Mouse (Mus musculus): ENCODE results near the gene Wdr13. TPM values are rescaled to one million over a fixed set of nuclear protein-coding genes. Genes with fewer than 3 reads are reported as not detected.

The Wdr13 gene
- 19.8 and 22.3 TPM in 2 replicates for polyA plus RNA-seq (2015; fragmentation: Nextera tagmentation; extraction: Ambion mirVana)

GRCm38 (mm10) chrX:8132017-8132976, at the start of gene Wdr13:
Gene Wdr13 (minus strand): TSS chrX:8132892.
- no peaks in the 10 kb centered on the region for H3K27me3 ChIP-seq (replicated peaks; ENCODE audit: control insufficient read depth, insufficient read depth, low read length)
- peak within 1 kb of the TSS; percentile 98 for H3K27ac ChIP-seq (ENCODE audit: low read length)
- H3K36me3 ChIP-seq (ENCODE audit: control insufficient read depth, insufficient read depth, low read length) = peaks cover 4% of the 10 kb centered on the region; the same call in 1 of the 2 replicates
- WGBS = 18% methylated on average over 39 of the region's 40 CpGs
- H3K4me2 ChIP-seq (ENCODE audit: low read depth, low read length) = peak within 1 kb of the TSS; percentile 48
- peak; percentile 93 for ATAC-seq
- H3K4me1 ChIP-seq (ENCODE audit: control insufficient read depth, insufficient read depth, low read length) = no peaks in the 10 kb centered on the region
- H3K4me3 ChIP-seq (ENCODE audit: low read length) = peak within 1 kb of the TSS; percentile 64
- H3K9ac ChIP-seq (ENCODE audit: low read depth, low read length) = peak within 1 kb of the TSS; percentile 77
- H3K9me3 ChIP-seq (ENCODE audit: control insufficient read depth, low read length) = no peaks in the 10 kb centered on the region

- H3K4me1 ChIP-seq (ENCODE audit: control insufficient read depth, insufficient read depth, low read length) = 0 out of 2 replicates have a peak, but pooled peaks cover 3% of the 10 kb centered on the region
- H3K9me3 ChIP-seq (ENCODE audit: control insufficient read depth, low read length) = no peaks in the 10 kb centered on the region
- no peak overlapping the region for H3K9ac ChIP-seq (ENCODE audit: low read depth, low read length)
- no peak overlapping the region for H3K4me2 ChIP-seq (ENCODE audit: low read depth, low read length)
- no peak overlapping the region for H3K27ac ChIP-seq (ENCODE audit: low read length)
- no peak overlapping the region for H3K4me3 ChIP-seq (ENCODE audit: low read length)
- H3K36me3 ChIP-seq (ENCODE audit: control insufficient read depth, insufficient read depth, low read length) = no peaks in the 10 kb centered on the region
- no peak for ATAC-seq
- WGBS = 87% methylated on average over 5 of the region's 5 CpGs
- H3K27me3 ChIP-seq (replicated peaks; ENCODE audit: control insufficient read depth, insufficient read depth, low read length) = no peaks in the 10 kb centered on the region
These were observed 47.0 kb upstream of the Wdr13 start for GRCm38 (mm10) chrX:8179646-8180045.

GRCm38 (mm10) chrX:8178871-8179270, 46.2 kb upstream of the Wdr13 start:
- Histone ChIP-seq H3K27me3 (replicated peaks; ENCODE audit: control insufficient read depth, insufficient read depth, low read length) (no peaks in the 10 kb centered on the region), H3K9me3 (ENCODE audit: control insufficient read depth, low read length) (no peaks in the 10 kb centered on the region), H3K27ac (ENCODE audit: low read length) (no peak overlapping the region), H3K4me2 (ENCODE audit: low read depth, low read length) (no peak overlapping the region), H3K9ac (ENCODE audit: low read depth, low read length) (no peak overlapping the region), H3K36me3 (ENCODE audit: control insufficient read depth, insufficient read depth, low read length) (no peaks in the 10 kb centered on the region), H3K4me3 (ENCODE audit: low read length) (no peak overlapping the region), H3K4me1 (ENCODE audit: control insufficient read depth, insufficient read depth, low read length) (0 out of 2 replicates have a peak, but pooled peaks cover 4% of the 10 kb centered on the region)
- ATAC-seq = no peak
- WGBS = 97% methylated on average over 2 of the region's 2 CpGs

DNA sequence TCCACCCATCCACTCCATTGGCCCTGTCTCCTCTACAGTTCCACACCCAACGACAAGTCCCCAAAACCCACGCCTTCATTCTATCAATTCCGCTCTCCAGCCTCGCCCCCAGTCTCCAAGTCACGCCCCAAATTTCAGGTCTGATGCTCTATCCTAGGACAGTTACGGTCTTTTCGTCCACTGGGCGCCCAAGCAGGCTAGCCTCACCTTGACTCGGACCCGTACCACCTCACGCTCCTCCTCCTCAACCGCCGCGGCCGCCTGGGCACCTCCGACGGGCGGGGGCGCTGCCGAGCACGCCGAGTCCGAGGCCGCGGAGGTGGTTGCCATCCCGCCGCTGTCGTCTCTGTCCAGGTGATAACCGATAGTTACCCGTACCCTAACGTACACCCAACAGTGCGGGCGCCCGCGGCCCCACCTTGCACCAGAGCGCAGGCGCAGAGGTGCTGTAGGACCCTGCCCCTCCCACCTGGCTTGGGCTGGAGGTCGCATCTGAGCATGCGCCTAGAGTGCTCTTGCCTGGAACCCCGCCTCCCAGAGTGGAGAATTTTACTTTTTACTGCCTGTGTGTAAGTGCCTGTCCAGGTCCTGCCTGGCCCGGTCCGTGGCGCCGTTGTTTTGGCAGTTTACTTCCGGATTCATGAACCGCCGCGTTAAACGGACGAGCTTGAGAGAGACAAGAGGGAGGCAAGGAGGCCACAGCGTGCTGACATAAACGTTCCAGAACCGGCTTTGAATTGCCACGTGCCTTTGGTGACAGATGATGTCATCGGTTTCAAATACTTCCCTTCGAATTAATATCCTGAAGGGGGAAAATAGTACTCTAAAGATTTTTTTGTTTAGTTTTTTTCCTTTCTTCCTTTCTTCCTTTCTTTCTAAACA, 43.1 kb upstream of the Wdr13 start, which contains the start of gene Tbc1d25:
Gene Tbc1d25 (minus strand): TSS at position 678 of the 882 bp plus-strand sequence.
- Histone ChIP-seq H3K9me3 (ENCODE audit: control insufficient read depth, low read length) (no peaks in the 10 kb centered on the region), H3K27ac (ENCODE audit: low read length) (peak within 1 kb of the TSS; percentile 65)
- ATAC-seq = peak; percentile 98

DNA sequence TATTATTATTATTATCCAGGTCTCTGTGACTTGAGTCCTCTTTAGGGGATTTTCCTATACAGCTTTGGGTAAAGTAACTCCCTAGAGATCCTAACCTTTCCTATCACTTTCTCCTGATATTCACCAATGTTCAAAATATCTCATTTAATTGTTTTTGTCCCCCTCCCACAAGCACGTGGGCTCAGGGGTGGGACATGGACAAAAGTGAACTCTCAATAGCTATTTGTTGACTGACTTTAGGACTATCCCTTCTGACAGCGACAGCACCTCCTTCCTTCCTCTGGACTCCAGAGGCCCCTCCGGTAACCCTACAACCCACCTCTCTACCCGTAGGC, 42.4 kb upstream of the Wdr13 start:
- Histone ChIP-seq H3K27ac (ENCODE audit: low read length) (no peak overlapping the region), H3K36me3 (ENCODE audit: control insufficient read depth, insufficient read depth, low read length) (no peaks in the 10 kb centered on the region), H3K4me2 (ENCODE audit: low read depth, low read length) (peak overlapping the region; percentile 56), H3K27me3 (replicated peaks; ENCODE audit: control insufficient read depth, insufficient read depth, low read length) (no peaks in the 10 kb centered on the region), H3K4me3 (ENCODE audit: low read length) (peak overlapping the region; percentile 62), H3K9me3 (ENCODE audit: control insufficient read depth, low read length) (no peaks in the 10 kb centered on the region), H3K4me1 (ENCODE audit: control insufficient read depth, insufficient read depth, low read length) (0 out of 2 replicates have a peak, but pooled peaks cover 4% of the 10 kb centered on the region), H3K9ac (ENCODE audit: low read depth, low read length) (peak overlapping the region; percentile 71)
- 16% methylated on average over 4 of the region's 4 CpGs for WGBS
- ATAC-seq = no peak

More for the DNA sequence above, 43.1 kb upstream of the Wdr13 start, which contains the start of gene Tbc1d25:
- H3K9ac ChIP-seq (ENCODE audit: low read depth, low read length) = peak within 1 kb of the TSS; percentile 71
- H3K4me2 ChIP-seq (ENCODE audit: low read depth, low read length) = peak within 1 kb of the TSS; percentile 56
- H3K27me3 ChIP-seq (replicated peaks; ENCODE audit: control insufficient read depth, insufficient read depth, low read length) = no peaks in the 10 kb centered on the region
- no peaks in the 10 kb centered on the region for H3K36me3 ChIP-seq (ENCODE audit: control insufficient read depth, insufficient read depth, low read length)
- H3K4me3 ChIP-seq (ENCODE audit: low read length) = peak within 1 kb of the TSS; percentile 62
- 14% methylated on average over 54 of the region's 56 CpGs for WGBS
- H3K4me1 ChIP-seq (ENCODE audit: control insufficient read depth, insufficient read depth, low read length) = 0 out of 2 replicates have a peak, but pooled peaks cover 4% of the 10 kb centered on the region

DNA sequence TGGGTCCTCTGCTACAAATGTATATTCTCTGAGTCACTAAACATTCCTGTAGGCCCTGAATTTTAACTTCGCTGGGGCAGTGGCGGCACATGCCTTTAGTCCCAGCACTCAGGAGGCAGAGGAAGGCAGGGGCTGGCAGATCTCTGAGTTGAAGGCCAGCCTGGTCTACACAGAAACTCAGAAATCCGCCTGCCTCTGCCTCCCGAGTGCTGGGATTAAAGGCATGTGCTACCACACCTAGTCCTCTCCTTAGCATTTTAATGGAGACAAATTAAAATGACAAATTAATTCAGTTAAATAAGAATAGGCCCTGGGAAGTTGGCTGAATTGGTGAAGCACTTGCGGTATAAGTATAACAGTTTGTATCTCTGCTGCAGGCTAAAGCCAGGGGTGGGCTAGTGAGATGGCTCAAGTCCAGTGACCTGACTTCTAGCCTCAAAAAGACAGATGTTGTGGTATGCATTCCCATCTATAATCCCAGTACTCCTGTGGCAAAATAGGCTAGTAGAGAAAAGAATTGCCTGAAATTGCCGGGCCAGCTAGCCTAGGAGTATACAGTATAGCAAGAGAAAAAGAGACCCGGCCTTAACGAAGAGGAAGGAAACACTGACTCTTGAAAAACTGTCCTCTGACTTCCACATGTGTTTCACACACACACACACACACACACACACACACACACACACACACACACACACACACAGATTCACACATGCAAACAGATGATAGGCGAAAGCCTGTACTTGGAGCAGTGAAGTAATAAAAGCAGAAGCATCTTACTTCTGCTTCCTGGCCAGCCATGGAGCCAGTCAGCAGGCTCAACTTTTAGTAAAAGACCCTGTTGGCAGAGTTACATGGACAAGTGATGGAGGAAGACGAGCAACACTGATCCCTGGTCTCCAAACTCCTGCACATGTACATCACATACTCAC, 35.3 kb upstream of the Wdr13 start:
- Histone ChIP-seq H3K9ac (ENCODE audit: low read depth, low read length) (no peak overlapping the region), H3K4me2 (ENCODE audit: low read depth, low read length) (no peak overlapping the region), H3K27ac (ENCODE audit: low read length) (no peak overlapping the region), H3K27me3 (replicated peaks; ENCODE audit: control insufficient read depth, insufficient read depth, low read length) (no peaks in the 10 kb centered on the region), H3K9me3 (ENCODE audit: control insufficient read depth, low read length) (no peaks in the 10 kb centered on the region), H3K36me3 (ENCODE audit: control insufficient read depth, insufficient read depth, low read length) (no peaks in the 10 kb centered on the region), H3K4me1 (ENCODE audit: control insufficient read depth, insufficient read depth, low read length) (no peaks in the 10 kb centered on the region), H3K4me3 (ENCODE audit: low read length) (no peak overlapping the region)
- ATAC-seq = no peak
- WGBS = 93% methylated on average over 10 of the region's 10 CpGs

DNA sequence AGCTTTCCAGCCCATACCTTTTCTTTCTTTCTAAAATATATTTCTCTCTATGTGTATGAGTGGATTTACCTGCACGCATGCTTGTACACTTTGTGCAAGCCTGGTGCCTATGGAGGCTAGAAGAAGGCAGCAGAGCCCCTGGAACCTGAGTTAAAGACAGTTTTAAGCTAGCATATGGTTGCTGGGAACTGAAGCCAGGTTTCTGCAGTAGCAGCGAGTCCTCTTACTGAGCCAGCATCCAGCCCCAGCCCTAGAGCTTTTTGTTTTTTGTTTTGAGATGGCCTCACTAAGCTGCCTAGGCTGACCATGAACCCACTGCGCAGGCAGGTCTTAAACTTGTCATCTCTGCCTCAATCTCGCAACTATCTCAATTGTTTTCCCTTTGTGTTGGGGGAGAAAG, 31.8 kb upstream of the Wdr13 start:
- Histone ChIP-seq H3K4me3 (ENCODE audit: low read length) (no peak overlapping the region), H3K36me3 (ENCODE audit: control insufficient read depth, insufficient read depth, low read length) (no peaks in the 10 kb centered on the region), H3K9me3 (ENCODE audit: control insufficient read depth, low read length) (no peaks in the 10 kb centered on the region), H3K27ac (ENCODE audit: low read length) (no peak overlapping the region), H3K27me3 (replicated peaks; ENCODE audit: control insufficient read depth, insufficient read depth, low read length) (no peaks in the 10 kb centered on the region), H3K4me2 (ENCODE audit: low read depth, low read length) (no peak overlapping the region), H3K4me1 (ENCODE audit: control insufficient read depth, insufficient read depth, low read length) (no peaks in the 10 kb centered on the region), H3K9ac (ENCODE audit: low read depth, low read length) (no peak overlapping the region)
- 95% methylated on average over 4 of the region's 4 CpGs for WGBS
- no peak for ATAC-seq

DNA sequence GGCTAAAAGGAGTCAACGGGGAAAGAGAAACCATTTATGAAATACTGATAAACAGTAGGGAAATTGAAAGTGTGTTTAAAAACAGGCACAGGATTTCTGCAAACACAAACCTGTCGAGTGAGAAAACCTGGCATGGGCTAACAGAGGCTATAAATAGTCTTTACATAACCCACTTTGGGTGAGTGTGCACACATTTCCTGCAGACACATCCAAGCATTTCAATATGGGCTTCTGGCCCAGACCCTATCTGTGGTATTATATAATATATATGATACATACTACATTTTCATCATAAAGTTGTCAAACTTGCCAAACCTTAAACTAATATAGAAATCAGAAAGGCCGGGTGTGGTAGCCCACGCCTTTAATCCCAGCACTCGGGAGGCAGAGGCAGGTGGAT, 30.4 kb upstream of the Wdr13 start:
- H3K4me3 ChIP-seq (ENCODE audit: low read length) = no peak overlapping the region
- no peak for ATAC-seq
- no peak overlapping the region for H3K9ac ChIP-seq (ENCODE audit: low read depth, low read length)
- H3K27me3 ChIP-seq (replicated peaks; ENCODE audit: control insufficient read depth, insufficient read depth, low read length) = no peaks in the 10 kb centered on the region
- no peaks in the 10 kb centered on the region for H3K4me1 ChIP-seq (ENCODE audit: control insufficient read depth, insufficient read depth, low read length)
- 70% methylated on average over 5 of the region's 5 CpGs for WGBS
- H3K27ac ChIP-seq (ENCODE audit: low read length) = no peak overlapping the region
- no peaks in the 10 kb centered on the region for H3K36me3 ChIP-seq (ENCODE audit: control insufficient read depth, insufficient read depth, low read length)
- no peaks in the 10 kb centered on the region for H3K9me3 ChIP-seq (ENCODE audit: control insufficient read depth, low read length)
- no peak overlapping the region for H3K4me2 ChIP-seq (ENCODE audit: low read depth, low read length)

Measured in intestine, embryonic 16.5 days (tissue).